Mouse (Mus musculus): ENCODE results near the gene Mff. TPM values are rescaled to one million over a fixed set of nuclear protein-coding genes. Genes with fewer than 3 reads are reported as not detected.

Gene Mff
- polyA plus RNA-seq, 1 experiment from 2014 or later: 218 TPM

- H3K4me3 ChIP-seq: no peak overlapping the region
- no peak overlapping the region for H3K4me2 ChIP-seq (replicated peaks)
- H3K27me3 ChIP-seq: no peaks in the 10 kb centered on the region
- no peak overlapping the region for H3K27ac ChIP-seq
- no peak for ATAC-seq (ENCODE audit: insufficient number of reproducible peaks, insufficient read depth, low FRiP score, low TSS enrichment)
- no peak overlapping the region for H3K9ac ChIP-seq
- H3K36me3 ChIP-seq: no peaks in the 10 kb centered on the region
- no peaks in the 10 kb centered on the region for H3K4me1 ChIP-seq
- 66% methylated on average over 5 of the region's 5 CpGs for WGBS
- H3K9me3 ChIP-seq: no peaks in the 10 kb centered on the region
Measured at GRCm38 (mm10) chr1:82773208-82773607, 48.5 kb downstream of the Mff start.

- WGBS: 91% methylated on average over 4 of the region's 4 CpGs
- ATAC-seq (ENCODE audit: insufficient number of reproducible peaks, insufficient read depth, low FRiP score, low TSS enrichment): no peak
- Histone ChIP-seq H3K9ac (no peak overlapping the region), H3K9me3 (no peaks in the 10 kb centered on the region), H3K4me2 (replicated peaks) (no peak overlapping the region), H3K27me3 (no peaks in the 10 kb centered on the region), H3K4me1 (no peaks in the 10 kb centered on the region), H3K27ac (no peak overlapping the region), H3K36me3 (no peaks in the 10 kb centered on the region), H3K4me3 (no peak overlapping the region)
Measured at GRCm38 (mm10) chr1:82775293-82775692, 50.6 kb downstream of the Mff start.

DNA sequence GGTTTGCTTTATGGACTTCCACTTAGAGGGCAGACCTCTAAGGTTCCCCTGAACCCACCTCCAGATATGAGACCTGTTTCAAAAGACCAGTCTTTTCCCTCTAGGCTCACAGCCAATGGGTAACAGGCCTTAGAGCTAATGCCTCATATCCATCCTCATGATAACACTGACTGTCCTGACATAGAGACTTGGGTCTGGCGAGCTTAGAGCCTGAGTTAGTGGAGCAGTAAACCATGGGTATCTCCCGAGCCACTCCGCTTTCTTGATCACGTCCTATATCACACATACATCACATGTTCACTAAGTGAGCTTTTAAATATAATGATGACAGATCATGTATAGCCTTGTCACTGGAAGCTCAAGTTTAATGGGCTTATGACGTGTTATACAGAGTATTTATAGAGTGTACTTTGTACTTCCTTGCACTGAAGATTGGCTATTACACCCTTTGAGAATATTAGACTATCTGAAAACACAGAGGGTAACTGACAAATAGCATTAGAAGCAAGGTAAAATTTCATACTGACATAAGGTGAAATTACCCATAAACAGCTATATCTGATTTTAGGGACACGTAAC lies 54.8 kb downstream of the Mff start:
- WGBS: 88% methylated on average over 6 of the region's 6 CpGs
- H3K4me2 ChIP-seq (replicated peaks): no peak overlapping the region
- no peaks in the 10 kb centered on the region for H3K9me3 ChIP-seq
- no peaks in the 10 kb centered on the region for H3K27me3 ChIP-seq
- ATAC-seq (ENCODE audit: insufficient number of reproducible peaks, insufficient read depth, low FRiP score, low TSS enrichment): no peak
- no peak overlapping the region for H3K9ac ChIP-seq
- no peak overlapping the region for H3K27ac ChIP-seq
- no peak overlapping the region for H3K4me3 ChIP-seq
- H3K36me3 ChIP-seq: no peaks in the 10 kb centered on the region
- H3K4me1 ChIP-seq: no peaks in the 10 kb centered on the region

DNA sequence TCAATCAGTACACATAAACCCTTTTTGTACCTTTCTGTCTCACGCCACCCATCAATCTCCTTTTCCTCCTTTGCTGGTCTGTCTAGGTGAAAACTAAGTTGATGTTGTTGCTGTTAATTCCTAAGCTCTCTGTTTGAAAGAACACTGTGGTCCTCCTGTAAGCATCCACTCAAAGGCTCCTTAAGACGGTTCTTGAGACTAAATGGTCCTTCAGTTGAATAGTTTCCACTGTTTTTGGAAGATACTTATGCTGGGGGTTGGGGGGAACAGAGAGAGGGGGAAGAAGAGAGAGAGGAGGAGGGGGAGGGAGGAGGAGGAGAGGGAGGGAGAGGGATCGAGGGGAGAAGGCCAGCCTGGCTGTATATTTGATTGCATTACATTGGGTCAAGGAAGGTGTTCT lies 58.9 kb downstream of the Mff start:
- no peak for ATAC-seq (ENCODE audit: insufficient number of reproducible peaks, insufficient read depth, low FRiP score, low TSS enrichment)
- no peaks in the 10 kb centered on the region for H3K27me3 ChIP-seq
- H3K36me3 ChIP-seq: no peaks in the 10 kb centered on the region
- H3K9me3 ChIP-seq: no peaks in the 10 kb centered on the region
- no peak overlapping the region for H3K4me2 ChIP-seq (replicated peaks)
- H3K4me3 ChIP-seq: no peak overlapping the region
- WGBS: 74% methylated on average over 3 of the region's 3 CpGs
- no peaks in the 10 kb centered on the region for H3K4me1 ChIP-seq
- no peak overlapping the region for H3K9ac ChIP-seq
- H3K27ac ChIP-seq: no peak overlapping the region

DNA sequence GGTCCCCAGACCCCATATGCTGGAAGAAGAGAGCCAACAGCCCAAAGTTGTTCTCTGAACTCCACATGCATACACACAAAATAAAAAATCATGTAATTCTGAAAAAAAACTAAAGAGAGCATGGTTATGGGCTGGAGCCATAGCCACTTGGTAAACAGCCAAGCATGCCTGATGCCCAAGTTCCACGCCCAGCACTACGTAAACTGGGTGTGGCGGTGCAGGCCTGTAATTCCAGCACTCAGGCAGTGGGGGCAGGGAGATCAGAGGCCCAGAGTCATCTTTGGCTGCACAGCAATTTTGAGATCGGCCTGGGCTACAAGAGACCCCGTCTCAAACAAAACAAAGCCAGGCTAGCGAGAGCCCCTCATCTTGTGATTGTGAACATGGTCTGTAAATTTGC lies 60.9 kb downstream of the Mff start:
- no peak for ATAC-seq (ENCODE audit: insufficient number of reproducible peaks, insufficient read depth, low FRiP score, low TSS enrichment)
- no peak overlapping the region for H3K4me3 ChIP-seq
- no peaks in the 10 kb centered on the region for H3K36me3 ChIP-seq
- WGBS: 69% methylated on average over 6 of the region's 6 CpGs
- no peaks in the 10 kb centered on the region for H3K9me3 ChIP-seq
- no peaks in the 10 kb centered on the region for H3K27me3 ChIP-seq
- no peak overlapping the region for H3K27ac ChIP-seq
- no peak overlapping the region for H3K4me2 ChIP-seq (replicated peaks)
- no peak overlapping the region for H3K9ac ChIP-seq
- no peaks in the 10 kb centered on the region for H3K4me1 ChIP-seq

DNA sequence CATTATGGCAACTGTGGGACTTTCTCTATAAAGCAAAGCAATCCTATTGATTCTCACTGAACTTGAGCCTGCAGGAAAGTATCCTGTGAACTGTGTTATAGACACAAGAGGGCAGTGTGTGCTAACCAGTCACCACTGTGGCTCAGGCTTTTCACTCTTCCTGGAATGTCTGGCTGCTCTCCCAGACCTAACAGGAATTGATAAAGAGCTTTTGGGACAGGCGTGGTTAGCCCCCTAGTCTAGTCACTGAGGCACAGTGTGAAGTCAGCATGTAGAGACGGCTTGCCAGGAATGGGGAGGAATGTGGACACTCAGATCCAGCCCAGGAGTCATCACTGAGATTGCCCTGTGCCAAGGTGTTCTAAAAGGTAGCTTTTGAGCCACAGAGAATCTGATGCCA lies 62.7 kb downstream of the Mff start:
- Histone ChIP-seq H3K9me3 (no peaks in the 10 kb centered on the region), H3K36me3 (no peaks in the 10 kb centered on the region), H3K4me3 (no peak overlapping the region), H3K4me2 (replicated peaks) (no peak overlapping the region), H3K4me1 (no peaks in the 10 kb centered on the region), H3K27me3 (no peaks in the 10 kb centered on the region), H3K9ac (no peak overlapping the region), H3K27ac (no peak overlapping the region)
- ATAC-seq (ENCODE audit: insufficient number of reproducible peaks, insufficient read depth, low FRiP score, low TSS enrichment): peak; percentile 84
- 5% methylated on average over 2 of the region's 2 CpGs for WGBS

DNA sequence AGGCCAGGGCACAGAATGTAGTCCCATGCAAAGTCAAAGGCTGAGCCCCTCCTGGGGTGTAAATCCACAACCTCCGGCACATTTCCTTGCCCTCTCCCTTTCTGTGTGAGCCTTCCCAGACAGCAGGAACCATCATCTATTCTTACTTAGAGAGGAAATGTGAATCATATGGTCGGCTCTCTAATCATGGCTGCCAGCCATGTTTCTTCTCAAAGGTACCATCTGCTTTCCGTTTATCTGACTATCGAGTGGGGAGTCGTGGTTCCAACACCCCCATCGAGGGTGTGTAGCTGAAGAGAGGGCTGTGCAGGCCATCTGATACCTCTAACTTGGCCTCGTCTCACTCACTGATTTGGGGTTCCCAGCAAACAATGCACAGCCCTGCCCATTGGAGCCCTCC lies 63.4 kb downstream of the Mff start:
- H3K9me3 ChIP-seq: no peaks in the 10 kb centered on the region
- H3K4me2 ChIP-seq (replicated peaks): no peak overlapping the region
- no peaks in the 10 kb centered on the region for H3K36me3 ChIP-seq
- no peaks in the 10 kb centered on the region for H3K4me1 ChIP-seq
- ATAC-seq (ENCODE audit: insufficient number of reproducible peaks, insufficient read depth, low FRiP score, low TSS enrichment): no peak
- H3K27me3 ChIP-seq: no peaks in the 10 kb centered on the region
- H3K4me3 ChIP-seq: no peak overlapping the region
- H3K27ac ChIP-seq: no peak overlapping the region
- WGBS: 30% methylated on average over 7 of the region's 7 CpGs
- H3K9ac ChIP-seq: no peak overlapping the region

DNA sequence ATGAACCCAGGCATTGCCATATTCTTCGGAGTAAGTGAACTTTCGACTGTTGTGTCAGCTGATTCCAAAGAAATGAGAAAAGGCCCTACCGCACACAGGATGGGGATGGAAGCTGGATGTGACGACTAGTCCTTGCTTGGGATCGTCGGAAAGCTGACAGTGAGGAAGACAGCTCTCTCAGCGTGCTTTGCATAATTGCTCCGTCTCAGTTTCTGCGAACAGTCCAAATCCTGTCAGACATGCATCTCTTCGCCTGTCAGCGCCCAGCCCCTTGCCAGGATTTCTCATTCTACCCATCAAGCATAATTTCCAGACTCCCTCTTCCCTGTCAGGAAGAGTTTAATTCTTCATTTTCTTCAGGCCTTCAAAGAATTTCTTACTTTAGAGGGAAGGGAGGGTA lies 66.4 kb downstream of the Mff start:
- no peak overlapping the region for H3K27ac ChIP-seq
- no peak overlapping the region for H3K4me3 ChIP-seq
- H3K4me2 ChIP-seq (replicated peaks): no peak overlapping the region
- no peak overlapping the region for H3K9ac ChIP-seq
- H3K27me3 ChIP-seq: no peaks in the 10 kb centered on the region
- H3K4me1 ChIP-seq: no peaks in the 10 kb centered on the region
- H3K9me3 ChIP-seq: no peaks in the 10 kb centered on the region
- no peaks in the 10 kb centered on the region for H3K36me3 ChIP-seq
- no peak for ATAC-seq (ENCODE audit: insufficient number of reproducible peaks, insufficient read depth, low FRiP score, low TSS enrichment)
- 78% methylated on average over 11 of the region's 11 CpGs for WGBS

DNA sequence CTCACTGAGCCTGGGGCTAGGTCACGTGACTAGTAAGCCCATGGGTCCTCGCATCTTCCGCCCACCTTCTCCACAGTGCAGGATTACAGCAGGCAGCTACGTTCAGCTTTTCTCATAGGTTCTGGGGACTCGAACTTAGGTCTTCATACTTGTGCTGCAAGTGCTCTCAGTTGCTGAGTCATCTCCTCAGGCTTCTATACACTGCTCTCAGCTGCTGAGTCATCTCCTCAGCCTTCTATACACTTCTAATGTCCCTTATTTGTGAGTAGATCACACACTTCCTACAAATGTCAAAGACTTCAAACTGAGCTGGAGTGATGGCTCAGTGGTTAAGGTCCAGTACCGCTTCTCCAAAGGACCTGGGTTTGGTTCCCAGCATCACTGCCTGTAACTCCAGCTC lies 67.5 kb downstream of the Mff start:
- 90% methylated on average over 6 of the region's 6 CpGs for WGBS
- Histone ChIP-seq H3K4me1 (no peaks in the 10 kb centered on the region), H3K27me3 (no peaks in the 10 kb centered on the region), H3K36me3 (no peaks in the 10 kb centered on the region), H3K9me3 (no peaks in the 10 kb centered on the region), H3K4me2 (replicated peaks) (no peak overlapping the region), H3K27ac (no peak overlapping the region), H3K4me3 (no peak overlapping the region), H3K9ac (no peak overlapping the region)
- ATAC-seq (ENCODE audit: insufficient number of reproducible peaks, insufficient read depth, low FRiP score, low TSS enrichment): no peak

GRCm38 (mm10) chr1:82793110-82793509 lies 68.4 kb downstream of the Mff start:
- Histone ChIP-seq H3K27me3 (no peaks in the 10 kb centered on the region), H3K9me3 (no peaks in the 10 kb centered on the region), H3K4me3 (no peak overlapping the region), H3K36me3 (no peaks in the 10 kb centered on the region), H3K9ac (no peak overlapping the region), H3K4me1 (no peaks in the 10 kb centered on the region), H3K27ac (no peak overlapping the region), H3K4me2 (replicated peaks) (no peak overlapping the region)
- ATAC-seq (ENCODE audit: insufficient number of reproducible peaks, insufficient read depth, low FRiP score, low TSS enrichment): no peak
- 92% methylated on average over 3 of the region's 3 CpGs for WGBS

GRCm38 (mm10) chr1:82793986-82794385 lies 69.3 kb downstream of the Mff start:
- Histone ChIP-seq H3K4me3 (no peak overlapping the region), H3K36me3 (no peaks in the 10 kb centered on the region), H3K4me2 (replicated peaks) (no peak overlapping the region), H3K4me1 (no peaks in the 10 kb centered on the region), H3K9me3 (no peaks in the 10 kb centered on the region), H3K27me3 (no peaks in the 10 kb centered on the region), H3K9ac (no peak overlapping the region), H3K27ac (no peak overlapping the region)
- 49% methylated on average over 4 of the region's 4 CpGs for WGBS
- no peak for ATAC-seq (ENCODE audit: insufficient number of reproducible peaks, insufficient read depth, low FRiP score, low TSS enrichment)

DNA sequence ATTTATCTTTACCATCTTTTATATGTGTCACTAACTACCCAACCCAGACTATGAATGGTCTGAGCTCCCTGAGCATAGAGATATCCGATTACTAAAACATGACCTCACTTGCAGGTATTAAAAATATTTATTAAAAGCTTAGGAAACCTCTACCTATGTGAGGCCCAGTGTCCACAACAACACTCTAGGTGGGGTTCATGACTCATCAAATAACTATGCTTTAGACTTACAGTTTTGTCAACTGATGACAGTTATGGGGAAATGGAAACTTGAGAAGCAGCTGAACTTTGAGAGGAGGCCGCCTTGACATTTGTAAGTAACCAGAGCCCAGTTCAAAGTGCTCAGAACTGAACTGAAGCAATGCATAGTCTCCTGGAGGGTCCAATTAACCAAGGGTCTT lies 70.5 kb downstream of the Mff start:
- whole genome bisulfite sequencing: 69% methylated on average over 2 of the region's 2 CpGs
- no peak overlapping the region for H3K4me3 ChIP-seq
- H3K36me3 ChIP-seq: no peaks in the 10 kb centered on the region
- no peak overlapping the region for H3K27ac ChIP-seq
- H3K9me3 ChIP-seq: no peaks in the 10 kb centered on the region
- no peak overlapping the region for H3K4me2 ChIP-seq (replicated peaks)
- no peak for ATAC-seq (ENCODE audit: insufficient number of reproducible peaks, insufficient read depth, low FRiP score, low TSS enrichment)
- no peaks in the 10 kb centered on the region for H3K4me1 ChIP-seq
- no peaks in the 10 kb centered on the region for H3K27me3 ChIP-seq
- H3K9ac ChIP-seq: no peak overlapping the region

Measured in embryonic facial prominence, embryonic 12.5 days (tissue).